Mouse (Mus musculus) liver, adult 2 months (tissue): ENCODE results near the gene Dpm3. TPM values are rescaled to one million over a fixed set of nuclear protein-coding genes. Genes with fewer than 3 reads are reported as not detected.
A peak's percentile ranks its signal among the peaks of the same experiment; 100 is the strongest.

Experiments
- DNase-seq: peaks from one replicate; pipeline ENCODE4 v3.0.0-alpha.2; 2011; ENCODE audit warnings: low read depth, low spot score; ENCODE audit errors: extremely low read depth
- H3K27ac ChIP-seq: fragments of 200-500 bp; replicated peaks from 2 replicates; pipeline ENCODE4 v1.5.1; 2012; ENCODE audit warnings: low read depth, mild to moderate bottlenecking, control low read depth, inconsistent platforms, low read length; ENCODE audit not compliant: insufficient read depth
- H3K27me3 ChIP-seq: fragments of 200-500 bp; 2 replicates; pipeline ENCODE4 v1.6.1; 2012; ENCODE audit warnings: mild to moderate bottlenecking, moderate library complexity, low read length, inconsistent platforms; ENCODE audit not compliant: control insufficient read depth, insufficient read depth
- H3K36me3 ChIP-seq: fragments of 200-500 bp; 2 replicates; pipeline ENCODE4 v1.6.1; 2012; ENCODE audit warnings: low read length, inconsistent platforms; ENCODE audit not compliant: control insufficient read depth, insufficient read depth
- H3K4me1 ChIP-seq: fragments of 200-500 bp; 2 replicates; pipeline ENCODE4 v1.6.1; 2011; ENCODE audit warnings: low read length; ENCODE audit not compliant: control insufficient read depth, insufficient read depth
- H3K4me3 ChIP-seq: fragments of 200-500 bp; 2 replicates; pipeline ENCODE4 v1.5.1; 2011; ENCODE audit warnings: low read depth, mild to moderate bottlenecking, control low read depth, low read length, moderate library complexity; ENCODE audit not compliant: insufficient read depth
- H3K79me2 ChIP-seq: fragments of 200-500 bp; 2 replicates; pipeline ENCODE4 v1.6.1; 2012; ENCODE audit warnings: inconsistent platforms, mild to moderate bottlenecking, low read length, moderate library complexity; ENCODE audit not compliant: control insufficient read depth, insufficient read depth
- H3K9ac ChIP-seq: fragments of 200-500 bp; 2 replicates; pipeline ENCODE4 v1.6.1; 2012; ENCODE audit warnings: low read depth, mild to moderate bottlenecking, control low read depth, inconsistent platforms, low read length
- CTCF ChIP-seq: fragments of 200-500 bp; IDR thresholded peaks from 2 replicates; pipeline ENCODE4 v1.5.1; 2011; ENCODE audit warnings: low read depth, low read length, control low read depth
- POLR2A ChIP-seq: fragments of 200-500 bp; IDR thresholded peaks from 2 replicates; pipeline ENCODE4 v1.6.1; 2011; ENCODE audit warnings: low read length, control low read depth; ENCODE audit not compliant: insufficient read depth; ENCODE audit errors: extremely low read depth
- WGBS: fragments of 180-500 bp; shearing (Covaris S2); methylation state at CpG from one replicate; pipeline ENCODE4 v1.1.7; 2018; 5-methylcytosine and 5-hydroxymethylcytosine counted together
- polyA plus RNA-seq: library from polyadenylated mRNA; depleted of rRNA; stranded (reverse); fragments of >200 nt; gene quantifications from 2 replicates; pipeline ENCODE4 v1.2.3, GENCODE M21; 2012
- total RNA-seq: library from RNA; depleted of rRNA; stranded (reverse); fragments of >200 nt; gene quantifications from 2 replicates; pipeline ENCODE4 v1.2.3, GENCODE M21; 2014

Dpm3 gene
- total and polyA plus RNA-seq, 2 experiments: 102 to 245 TPM

DNA sequence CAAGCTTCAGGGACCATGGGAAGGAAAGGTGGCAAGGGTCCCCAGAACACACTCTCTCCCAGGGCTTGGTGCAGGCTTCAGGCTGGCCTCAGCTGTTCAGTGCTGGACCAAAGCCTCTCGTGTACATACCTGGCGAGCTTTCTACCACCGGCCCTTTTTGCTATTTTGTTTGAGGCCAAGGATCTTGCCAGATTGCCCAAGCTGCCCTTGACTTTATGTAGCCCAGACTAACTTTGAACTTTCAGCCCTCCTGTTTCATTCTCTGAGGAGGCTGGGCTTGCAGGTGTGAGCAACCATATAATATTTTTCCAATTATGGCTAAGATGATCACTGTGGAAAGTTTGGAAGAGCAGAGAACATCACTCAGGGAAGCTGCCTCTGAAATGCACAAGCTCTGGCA, 25.1 kb downstream of the Dpm3 start:
- Histone ChIP-seq H3K79me2 (0 out of 2 replicates have a peak, but pooled peaks cover under 1% of the 10 kb centered on the region), H3K27me3 (no peaks in the 10 kb centered on the region)
- 26% methylated on average over 3 of the region's 3 CpGs for WGBS

GRCm38 (mm10) chr3:89285526-89285925, 26.4 kb downstream of the Dpm3 start:
- 85% methylated on average over 2 of the region's 2 CpGs for WGBS
- H3K79me2 ChIP-seq: no peaks in the 10 kb centered on the region
- H3K36me3 ChIP-seq: no peaks in the 10 kb centered on the region
- no peak overlapping the region for H3K9ac ChIP-seq
- peaks cover 35% of the 10 kb centered on the region for H3K4me1 ChIP-seq
- TF ChIP-seq CTCF (no peak), POLR2A (no peak)
- H3K4me3 ChIP-seq: no peak overlapping the region
- no peaks in the 10 kb centered on the region for H3K27me3 ChIP-seq
- no peak for DNase-seq
- no peak overlapping the region for H3K27ac ChIP-seq

More for the DNA sequence above, 25.1 kb downstream of the Dpm3 start:
- peak overlapping the region; percentile 76 for H3K27ac ChIP-seq
- H3K4me1 ChIP-seq: peaks cover 32% of the 10 kb centered on the region
- TF ChIP-seq POLR2A (no peak), CTCF (no peak)
- H3K9ac ChIP-seq: peak overlapping the region; percentile 63
- H3K4me3 ChIP-seq: no peak overlapping the region
- H3K36me3 ChIP-seq: no peaks in the 10 kb centered on the region
- DNase-seq: peak; percentile 92

DNA sequence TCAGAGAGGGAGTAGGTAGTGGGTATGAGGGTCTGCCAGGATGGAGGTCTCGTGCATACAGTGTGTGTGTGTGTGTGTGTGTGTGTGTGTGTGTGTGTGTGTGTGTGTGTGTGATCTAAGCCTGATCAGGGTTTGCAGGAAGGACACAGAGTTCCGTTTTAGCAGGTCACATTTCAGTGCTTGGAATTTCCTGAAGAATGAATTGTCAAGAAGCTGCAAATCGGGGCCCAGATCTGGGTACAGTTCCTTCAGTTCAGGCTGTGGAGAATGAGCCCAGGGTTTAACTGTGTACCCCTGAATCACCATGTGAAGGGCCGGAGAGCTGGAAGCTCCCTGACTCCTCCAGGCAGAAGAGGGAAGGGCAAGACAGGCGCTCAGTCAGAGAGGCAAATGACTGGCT, 28.1 kb downstream of the Dpm3 start:
- WGBS: 75% methylated on average over 5 of the region's 5 CpGs
- no peaks in the 10 kb centered on the region for H3K36me3 ChIP-seq
- H3K9ac ChIP-seq: no peak overlapping the region
- no peak overlapping the region for H3K4me3 ChIP-seq
- DNase-seq: no peak
- peak overlapping the region; percentile 84 for H3K27ac ChIP-seq
- H3K27me3 ChIP-seq: no peaks in the 10 kb centered on the region
- no peaks in the 10 kb centered on the region for H3K79me2 ChIP-seq
- peaks cover 35% of the 10 kb centered on the region for H3K4me1 ChIP-seq
- TF ChIP-seq POLR2A (no peak), CTCF (no peak)

- WGBS: 12% methylated on average over 7 of the region's 7 CpGs
- peak overlapping the region; percentile 29 for H3K9ac ChIP-seq
- H3K27me3 ChIP-seq: no peaks in the 10 kb centered on the region
- no peaks in the 10 kb centered on the region for H3K79me2 ChIP-seq
- no peaks in the 10 kb centered on the region for H3K36me3 ChIP-seq
- DNase-seq: peak; percentile 99
- peaks cover 44% of the 10 kb centered on the region for H3K4me1 ChIP-seq
- peak; percentile 45 for TF ChIP-seq CTCF
- TF ChIP-seq POLR2A: no peak
- H3K27ac ChIP-seq: peak overlapping the region; percentile 84
- H3K4me3 ChIP-seq: no peak overlapping the region
These were observed 29.4 kb downstream of the Dpm3 start for GRCm38 (mm10) chr3:89288503-89288928.

DNA sequence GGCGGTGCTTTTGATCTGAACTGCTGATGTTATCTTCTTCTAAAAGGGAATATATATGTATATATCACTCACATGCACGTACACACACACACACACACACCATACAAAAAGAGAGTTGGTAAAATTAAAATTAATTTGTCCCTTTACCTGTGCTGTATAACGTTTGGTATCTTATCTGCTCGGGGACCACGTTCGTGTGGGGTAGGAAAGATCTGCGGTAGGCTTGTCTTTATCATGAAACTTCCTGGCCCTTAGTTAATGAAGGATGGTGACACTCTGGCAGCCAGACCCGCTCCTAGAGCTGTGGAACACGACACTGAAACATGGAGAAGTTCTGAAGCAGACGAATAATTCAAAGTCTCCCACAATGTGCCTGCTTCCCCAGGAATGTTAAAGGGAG, 32.7 kb downstream of the Dpm3 start:
- H3K4me1 ChIP-seq: peaks cover 45% of the 10 kb centered on the region
- no peak for DNase-seq
- WGBS: 77% methylated on average over 10 of the region's 10 CpGs
- no peaks in the 10 kb centered on the region for H3K36me3 ChIP-seq
- TF ChIP-seq CTCF (no peak), POLR2A (no peak)
- H3K4me3 ChIP-seq: no peak overlapping the region
- H3K27ac ChIP-seq: peak overlapping the region; percentile 96
- H3K27me3 ChIP-seq: no peaks in the 10 kb centered on the region
- H3K79me2 ChIP-seq: no peaks in the 10 kb centered on the region
- no peak overlapping the region for H3K9ac ChIP-seq

DNA sequence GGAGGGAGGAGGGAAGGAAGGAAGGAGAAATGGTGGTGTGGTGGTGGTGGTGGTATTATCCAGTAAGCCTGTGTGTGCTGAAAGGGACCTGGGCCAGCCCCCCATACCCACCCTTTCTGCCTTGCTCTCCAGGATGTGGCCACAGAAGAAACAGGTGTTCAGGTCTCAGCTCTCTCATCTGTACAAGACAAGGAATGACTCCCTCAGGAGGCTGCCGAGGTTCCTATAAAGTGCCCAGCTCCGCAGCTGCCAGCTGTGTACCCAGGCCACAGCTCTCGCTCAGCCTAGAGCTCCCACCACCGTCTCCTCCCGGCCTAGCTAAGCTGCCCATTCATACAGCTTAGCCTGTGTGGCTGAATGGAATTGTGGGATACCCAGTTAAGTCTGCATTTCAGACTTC, 33.1 kb downstream of the Dpm3 start:
- 92% methylated on average over 5 of the region's 5 CpGs for WGBS
- Histone ChIP-seq H3K9ac (no peak overlapping the region), H3K27ac (peak overlapping the region; percentile 96), H3K4me1 (peaks cover 45% of the 10 kb centered on the region), H3K4me3 (no peak overlapping the region), H3K27me3 (no peaks in the 10 kb centered on the region), H3K79me2 (no peaks in the 10 kb centered on the region), H3K36me3 (no peaks in the 10 kb centered on the region)
- TF ChIP-seq CTCF (no peak), POLR2A (no peak)
- DNase-seq: no peak
